Mouse (Mus musculus) liver, embryonic 14.5 days (tissue): ENCODE measurements around the gene Prm2. TPM values are rescaled to one million over a fixed set of nuclear protein-coding genes. Genes with fewer than 3 reads are reported as not detected.

Source experiments
- ATAC-seq: fragments of 200-750 bp; cut with Nextera tagmentation; 2 replicates; pipeline ENCODE4 v1.8.0; 2017; ENCODE audit warnings: moderate number of reproducible peaks, mild to moderate bottlenecking, moderate library complexity; ENCODE audit not compliant: insufficient read depth
- DNase-seq, 3 experiments: peaks; one replicate each; pipeline ENCODE4 v3.0.0-alpha.2; 2012 to 2013; ENCODE audit warnings: low read depth in 3 of 3, low spot score in 3 of 3
- H3K27ac ChIP-seq: fragments of 300-500 bp; sonication (generic); 2 replicates; pipeline ENCODE4 v1.5.1; 2014; ENCODE audit warnings: moderate library complexity, mild to moderate bottlenecking, control low read depth, inconsistent platforms
- H3K27me3 ChIP-seq: fragments of 300-500 bp; sonication (generic); 2 replicates; pipeline ENCODE4 v1.6.1; 2014; ENCODE audit warnings: mild to moderate bottlenecking, low read length, moderate library complexity; ENCODE audit not compliant: control insufficient read depth, insufficient read depth
- H3K36me3 ChIP-seq: fragments of 300-500 bp; sonication (generic); replicated peaks from 2 replicates; pipeline ENCODE4 v1.6.1; 2014; ENCODE audit warnings: low read depth; ENCODE audit not compliant: control insufficient read depth, insufficient read depth
- H3K4me1 ChIP-seq, 2 experiments: fragments of 200-500 bp in 1 of 2; fragments of 300-500 bp in 1 of 2; sonication (generic) in 1 of 2; replicated peaks; 2 replicates each; pipeline ENCODE4 v1.6.1; 2012 to 2014; ENCODE audit warnings: antibody characterized with exemption in 1 of 2, inconsistent platforms in 1 of 2, low read length in 1 of 2; ENCODE audit not compliant: control insufficient read depth in 2 of 2, insufficient read depth in 2 of 2
- H3K4me2 ChIP-seq: fragments of 300-500 bp; sonication (generic); 2 replicates; pipeline ENCODE4 v1.6.1; 2014; ENCODE audit warnings: low read depth, mild to moderate bottlenecking, control low read depth, moderate library complexity
- H3K4me3 ChIP-seq, 2 experiments: fragments of 200-500 bp in 1 of 2; fragments of 300-500 bp in 1 of 2; sonication (generic) in 1 of 2; 2 replicates each; pipeline ENCODE4 v1.5.1; 2012 to 2014; ENCODE audit warnings: low read depth in 2 of 2, low read length in 2 of 2, mild to moderate bottlenecking in 2 of 2, control low read depth in 1 of 2, inconsistent platforms in 1 of 2, moderate library complexity in 1 of 2; ENCODE audit not compliant: insufficient read depth in 1 of 2
- H3K9ac ChIP-seq: fragments of 300-500 bp; sonication (generic); replicated peaks from 2 replicates; pipeline ENCODE4 v1.6.1; 2014; ENCODE audit warnings: mild to moderate bottlenecking, control low read depth, moderate library complexity
- H3K9me3 ChIP-seq: fragments of 300-500 bp; sonication (generic); 2 replicates; pipeline ENCODE4 v1.6.1; 2016; ENCODE audit warnings: low read length, mixed read lengths; ENCODE audit not compliant: control insufficient read depth
- CTCF ChIP-seq: IDR thresholded peaks from 2 replicates; pipeline ENCODE4 v1.5.1; 2016; ENCODE audit warnings: antibody characterized with exemption, low read depth, control low read depth
- EP300 ChIP-seq: IDR thresholded peaks from 2 replicates; pipeline ENCODE4 v1.6.1; 2016; ENCODE audit warnings: antibody characterized with exemption, low read depth
- WGBS: fragments of 180-500 bp; shearing (Covaris S2); extraction: QIAGEN DNeasy Blood & Tissue Kit; methylation state at CpG from one replicate; pipeline ENCODE4 v1.1.7; 2014; ENCODE audit not compliant: insufficient replicate concordance; 5-methylcytosine and 5-hydroxymethylcytosine counted together
- polyA plus RNA-seq, 2 experiments: library from polyadenylated mRNA; depleted of rRNA in 1 of 2; stranded (reverse) in 1 of 2; unstranded in 1 of 2; fragments of >200 nt; fragmentation: Nextera tagmentation in 1 of 2; extraction: Ambion mirVana in 1 of 2; gene quantifications; 2 replicates each; pipeline versions ENCODE4 v1.2.1 to v1.2.3; 2012 to 2014

Prm2 gene
- polyA plus RNA-seq, 2 experiments, result not detected

DNA sequence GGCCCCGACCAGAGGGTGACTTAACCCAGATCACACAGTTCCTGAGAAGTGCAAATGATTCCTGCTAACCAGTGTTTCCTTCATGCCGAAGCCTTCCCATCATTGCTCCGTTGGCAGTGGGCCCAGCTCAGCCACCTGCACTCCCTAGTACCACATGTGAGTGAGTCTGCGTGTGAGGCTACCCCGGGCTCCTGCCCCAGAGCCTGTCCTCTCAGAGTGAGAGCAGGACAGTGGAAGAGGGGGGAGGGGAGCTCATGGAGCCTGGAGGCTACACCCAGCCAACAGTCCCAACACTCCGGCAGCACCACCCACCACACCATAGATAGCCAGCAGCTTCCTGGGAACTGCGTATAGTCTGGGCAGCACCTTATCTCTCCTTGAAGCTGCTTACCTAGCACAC, 46.1 kb downstream of the Prm2 start:
- no peak for TF ChIP-seq CTCF
- no peak for TF ChIP-seq EP300
- Histone ChIP-seq H3K36me3 (no peaks in the 10 kb centered on the region), H3K4me2 (no peak overlapping the region), H3K4me1 (no peaks in the 10 kb centered on the region), H3K27me3 (no peaks in the 10 kb centered on the region), H3K4me3 (no peak overlapping the region), H3K9me3 (no peaks in the 10 kb centered on the region), H3K9ac (no peak overlapping the region), H3K27ac (no peak overlapping the region)
- DNase-seq (no peak), ATAC-seq (no peak)
- 64% methylated on average over 7 of the region's 7 CpGs for WGBS

DNA sequence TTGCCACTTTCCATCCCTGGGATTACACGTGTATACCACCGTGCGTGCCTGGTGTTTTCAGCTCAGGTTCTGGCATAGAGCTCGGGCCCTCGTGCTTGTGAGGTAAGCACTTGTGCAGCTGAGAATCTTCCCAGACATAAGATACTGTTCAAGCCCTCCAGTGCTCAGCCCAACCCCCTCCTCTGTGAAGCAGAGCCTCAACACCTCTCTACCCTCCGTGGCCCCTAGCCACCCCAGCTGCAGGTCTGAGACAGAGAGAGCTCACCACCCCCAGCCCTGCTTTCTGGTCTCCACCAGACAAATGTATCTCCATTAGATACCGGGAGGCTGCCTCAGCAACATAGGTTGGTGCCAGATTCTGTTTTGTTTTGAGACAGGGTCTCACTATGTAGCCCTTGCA, 46.7 kb downstream of the Prm2 start:
- no peaks in the 10 kb centered on the region for H3K4me1 ChIP-seq
- WGBS, result 57% methylated on average over 7 of the region's 7 CpGs
- ATAC-seq, result no peak

More for the DNA sequence above, 46.7 kb downstream of the Prm2 start:
- H3K4me3 ChIP-seq, result no peak overlapping the region
- no peak overlapping the region for H3K27ac ChIP-seq
- no peaks in the 10 kb centered on the region for H3K36me3 ChIP-seq
- DNase-seq, result no peak
- no peak overlapping the region for H3K4me2 ChIP-seq
- H3K9ac ChIP-seq, result no peak overlapping the region
- no peaks in the 10 kb centered on the region for H3K9me3 ChIP-seq
- no peaks in the 10 kb centered on the region for H3K27me3 ChIP-seq
- TF ChIP-seq CTCF, result no peak
- no peak for TF ChIP-seq EP300

Other genes starting within 250 kb of the Prm2 start
- 0.35 and 0.36 TPM in 2 replicates for gene Socs1, start 10.6 kb downstream of the Prm2 start, polyA plus RNA-seq (2012; rRNA removed)
- gene Socs1, start 10.6 kb downstream of the Prm2 start, polyA plus RNA-seq (2014; fragmentation: Nextera tagmentation; extraction: Ambion mirVana), result 0.36 and 0.56 TPM in 2 replicates
- not detected in 2 replicates for gene Tnp2, start 7.5 kb downstream of the Prm2 start, polyA plus RNA-seq (2012; rRNA removed)
- gene Tnp2, start 7.5 kb downstream of the Prm2 start, polyA plus RNA-seq (2014; fragmentation: Nextera tagmentation; extraction: Ambion mirVana), result not detected in 2 replicates
- not detected in 2 replicates for gene Prm3, start 5.2 kb downstream of the Prm2 start, polyA plus RNA-seq (2012; rRNA removed)
- not detected in 2 replicates for gene Prm3, start 5.2 kb downstream of the Prm2 start, polyA plus RNA-seq (2014; fragmentation: Nextera tagmentation; extraction: Ambion mirVana)
- gene Prm1, start 9.7 kb upstream of the Prm2 start, polyA plus RNA-seq (2012; rRNA removed), result not detected in 2 replicates
- not detected in 2 replicates for gene Prm1, start 9.7 kb upstream of the Prm2 start, polyA plus RNA-seq (2014; fragmentation: Nextera tagmentation; extraction: Ambion mirVana)
- not detected in 2 replicates for gene Gm11172, start 16.8 kb upstream of the Prm2 start, polyA plus RNA-seq (2012; rRNA removed)
- not detected in 2 replicates for gene Gm11172, start 16.8 kb upstream of the Prm2 start, polyA plus RNA-seq (2014; fragmentation: Nextera tagmentation; extraction: Ambion mirVana)
- 2.6 and 2.9 TPM in 2 replicates for gene Rmi2, start 38.9 kb upstream of the Prm2 start, polyA plus RNA-seq (2012; rRNA removed)
- gene Rmi2, start 38.9 kb upstream of the Prm2 start, polyA plus RNA-seq (2014; fragmentation: Nextera tagmentation; extraction: Ambion mirVana), result 1.3 TPM in 2 replicates